Mouse (Mus musculus) induced T-regulatory cell, adult 2 months (primary cell): ENCODE data around the gene Smc3.
A peak's percentile ranks its signal among the peaks of the same experiment; 100 is the strongest.

ENCODE experiments used
- DNase-seq: peaks from one replicate; pipeline ENCODE4 v3.0.0-alpha.2; 2012; ENCODE audit warnings: low read depth

The Smc3 gene

GRCm38 (mm10) chr19:53599757-53600539, at the start of gene Smc3:
Gene Smc3, plus strand, starts transcription at chr19:53600398.
- peak; percentile 99 for DNase-seq

- no peak for DNase-seq
Observed at GRCm38 (mm10) chr19:53550972-53551371, 49.2 kb upstream of the Smc3 start.

- no peak for DNase-seq
Observed at GRCm38 (mm10) chr19:53552216-53552786, 47.9 kb upstream of the Smc3 start.

- no peak for DNase-seq
Observed at GRCm38 (mm10) chr19:53552795-53553194, 47.4 kb upstream of the Smc3 start.

- no peak for DNase-seq
Observed at GRCm38 (mm10) chr19:53554402-53554801, 45.8 kb upstream of the Smc3 start.

GRCm38 (mm10) chr19:53554981-53555616, 45.1 kb upstream of the Smc3 start:
- DNase-seq: no peak

GRCm38 (mm10) chr19:53556841-53557240, 43.4 kb upstream of the Smc3 start:
- no peak for DNase-seq

- DNase-seq: peak; percentile 46
Observed at GRCm38 (mm10) chr19:53557267-53557936, 42.8 kb upstream of the Smc3 start.

- no peak for DNase-seq
Observed at GRCm38 (mm10) chr19:53560436-53560835, 39.8 kb upstream of the Smc3 start.

GRCm38 (mm10) chr19:53564174-53564573, 36.0 kb upstream of the Smc3 start:
- no peak for DNase-seq

GRCm38 (mm10) chr19:53565565-53566277, 34.5 kb upstream of the Smc3 start:
- no peak for DNase-seq

GRCm38 (mm10) chr19:53567864-53568263, 32.3 kb upstream of the Smc3 start:
- no peak for DNase-seq

GRCm38 (mm10) chr19:53568553-53568952, 31.6 kb upstream of the Smc3 start:
- no peak for DNase-seq

- no peak for DNase-seq
Observed at GRCm38 (mm10) chr19:53571056-53571455, 29.1 kb upstream of the Smc3 start.

GRCm38 (mm10) chr19:53571501-53572428, 28.4 kb upstream of the Smc3 start:
- peak; percentile 51 for DNase-seq

- DNase-seq: no peak
Observed at GRCm38 (mm10) chr19:53572607-53573006, 27.6 kb upstream of the Smc3 start.

- DNase-seq: no peak
Observed at GRCm38 (mm10) chr19:53573151-53573550, 27.0 kb upstream of the Smc3 start.

GRCm38 (mm10) chr19:53574131-53574530, 26.1 kb upstream of the Smc3 start:
- DNase-seq: no peak

GRCm38 (mm10) chr19:53574546-53574945, 25.7 kb upstream of the Smc3 start:
- no peak for DNase-seq

- DNase-seq: no peak
Observed at GRCm38 (mm10) chr19:53575296-53576010, 24.7 kb upstream of the Smc3 start.
